ENCODE assay signal across 22 mouse cellular contexts in the genomic region with DNA sequence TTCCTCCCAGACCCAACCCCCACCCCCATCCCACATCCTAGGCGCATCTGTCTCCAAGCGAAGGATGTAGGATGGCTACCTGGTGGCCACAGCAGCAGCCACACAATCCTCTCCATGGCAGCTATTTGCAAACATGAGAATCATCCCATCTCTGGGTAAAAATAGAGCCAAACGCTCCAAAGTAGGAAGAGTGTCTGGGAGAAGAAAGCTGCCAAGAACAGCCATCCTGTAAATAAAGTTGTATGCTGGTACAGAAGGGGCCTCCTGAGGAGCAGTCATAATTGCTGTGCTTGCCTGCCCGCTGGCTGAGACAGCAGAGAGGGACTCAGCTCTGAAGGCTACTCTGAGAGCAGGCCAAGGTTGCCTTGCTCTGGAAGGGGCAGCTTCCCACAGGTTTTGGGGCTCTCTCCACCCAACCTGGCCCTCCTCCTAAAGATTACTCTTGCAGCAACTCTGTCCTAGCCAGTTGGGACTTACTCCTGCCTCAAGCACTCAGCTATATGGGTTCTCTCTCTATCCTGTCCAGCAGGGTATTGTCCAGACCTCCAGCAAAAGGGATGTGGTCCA. TPM values are rescaled to one million over a fixed set of nuclear protein-coding genes. Genes with fewer than 3 reads are reported as not detected.
DNase-seq lines count a peak whose midpoint lies in the region; TF ChIP-seq lines count a peak whose summit lies in the region.
"Had no signal": no experiment of that assay in that cellular context is flagged by ENCODE, and none has a peak within 500 bp of the region (broad histone marks: within the 10 kb centered on the region; RNA-seq: fewer than 3 reads in every experiment).

No protein-coding gene starts in this region.

- H3K27ac ChIP-seq in gastrocnemius, adult 2 months, result peak overlapping the region; percentile 7
- H3K27ac ChIP-seq: embryonic facial prominence, embryonic 12.5 days; forebrain, embryonic 12.5 days; limb, embryonic 13.5 days; liver, embryonic 12.5 days; midbrain, embryonic 13.5 days had no signal

- intact Hi-C loops in gastrocnemius, adult 2 months (cut with DNase I), result no loop called here
- intact Hi-C loops in heart, postnatal 14 days (cut with DNase I), result no loop called here

- DNase-seq in adrenal gland, adult 2 months, result peak; percentile 69
- DNase-seq in adrenal gland, postnatal 4 days (ENCODE audit: low spot score in 2 of 2), result no peak
- no peak for DNase-seq in gastrocnemius, adult 2 months
- no peak for DNase-seq in gastrocnemius, postnatal 4 days (ENCODE audit: low spot score in 2 of 2)
- DNase-seq in right cerebral cortex, adult 18-20 months, result peak; percentile 38
- no peak for DNase-seq in right cerebral cortex, adult 2 months (ENCODE audit: low spot score in 2 of 2)
- no peak for DNase-seq in heart, postnatal 14 days
- DNase-seq: cerebellum, adult 9-10 months; heart, adult 11 months; heart, postnatal 10 days; kidney, adult 18-20 months; lung, adult 18-20 months; right cerebral cortex, postnatal 25 days; spleen, adult 18-20 months; thymus, postnatal 36 days had no signal

- TF ChIP-seq CTCF in gastrocnemius, adult 2 months (IDR thresholded peaks at IDR 0.05), result no peak

- no peak overlapping the region for H3K4me3 ChIP-seq in gastrocnemius, adult 2 months
- H3K4me3 ChIP-seq: embryonic facial prominence, embryonic 12.5 days; erythroblast, embryonic 14.5 days; forebrain, embryonic 12.5 days; heart, embryonic 12.5 days; limb, embryonic 13.5 days; liver, embryonic 12.5 days; midbrain, embryonic 13.5 days had no signal

RNA-seq across cellular contexts. Expression of a gene that starts 33.2 kb away (rescaled TPM):
- 10 to 100 TPM; 47.6 to 64.7 TPM for total RNA-seq in adrenal gland, adult 2 months (2021)
- polyA plus RNA-seq in adrenal gland, adult 2 months (2012; rRNA removed), result 37.7 and 54.5 TPM in 2 replicates
- total RNA-seq in adrenal gland, postnatal 4 days (2021), result 10 to 100 TPM; 52.7 to 60.0 TPM
- total RNA-seq in gastrocnemius, adult 2 months (2021), result 1 to 10 TPM; 1.6 to 2.1 TPM
- total RNA-seq in gastrocnemius, postnatal 4 days (2021), result 1 to 10 TPM; 6.3 to 8.8 TPM
- total RNA-seq in heart, postnatal 14 days (2021), result 10 to 100 TPM in 1 of 2 experiments, 1 to 10 TPM in 1; 6.9 to 12.0 TPM

Comparison
In these comparisons a context has a peak if more than half of its experiments do, and no peak if none do; other contexts are left out.
1. DNase-seq: peak in adrenal gland, adult 2 months (single experiment) and right cerebral cortex, adult 18-20 months (single experiment); none in adrenal gland, postnatal 4 days (0 of 2), gastrocnemius, adult 2 months (single experiment), gastrocnemius, postnatal 4 days (0 of 2), right cerebral cortex, adult 2 months (0 of 2) and heart, postnatal 14 days (0 of 2).